Mouse (Mus musculus) left cerebral cortex, adult 6 months (tissue): Measurements from ENCODE around the gene Slamf1. TPM values are rescaled to one million over a fixed set of nuclear protein-coding genes. Genes with fewer than 3 reads are reported as not detected.

Source experiments
- long read RNA-seq, 2 experiments: library from polyadenylated mRNA; unstranded; transcript quantifications; one replicate each; pipeline ENCODE4 v2.0.0; 2019 to 2020
- polyA plus RNA-seq: library from polyadenylated mRNA; unstranded; fragments of <200 nt; fragmentation: Nextera tagmentation; gene quantifications from 2 replicates; pipeline ENCODE4 v1.2.3, GENCODE M21; 2021

Gene Slamf1
- polyA plus RNA-seq, result 0.11 and 0.39 TPM in 2 replicates
- long read RNA-seq, experiment 1, partial matches to known transcripts, result 0 of 2 reads
- long read RNA-seq, experiment 1, other reads (novel, unspliced or antisense), result 2 of 2 reads
- long read RNA-seq, experiment 2, result 0 reads

DNA sequence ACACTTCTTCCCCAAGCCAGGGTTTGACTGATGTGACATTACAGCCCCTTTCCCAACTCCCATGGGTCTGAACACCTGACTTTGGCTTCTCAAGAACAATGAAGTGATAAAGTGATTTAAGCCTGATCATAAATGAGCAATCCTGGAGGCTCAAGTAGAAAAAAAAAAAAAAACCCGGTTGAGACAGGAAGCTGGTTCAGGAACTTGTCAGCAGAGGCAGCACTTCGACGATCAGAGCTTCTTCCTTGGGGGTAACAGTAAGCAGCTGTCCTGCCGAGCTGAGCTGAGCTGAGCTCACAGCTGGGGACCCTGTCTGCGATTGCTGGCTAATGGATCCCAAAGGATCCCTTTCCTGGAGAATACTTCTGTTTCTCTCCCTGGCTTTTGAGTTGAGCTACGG lies at the start of gene Slamf1:
Gene Slamf1 (plus strand): TSS at position 230 of the 400 bp plus-strand sequence.

DNA sequence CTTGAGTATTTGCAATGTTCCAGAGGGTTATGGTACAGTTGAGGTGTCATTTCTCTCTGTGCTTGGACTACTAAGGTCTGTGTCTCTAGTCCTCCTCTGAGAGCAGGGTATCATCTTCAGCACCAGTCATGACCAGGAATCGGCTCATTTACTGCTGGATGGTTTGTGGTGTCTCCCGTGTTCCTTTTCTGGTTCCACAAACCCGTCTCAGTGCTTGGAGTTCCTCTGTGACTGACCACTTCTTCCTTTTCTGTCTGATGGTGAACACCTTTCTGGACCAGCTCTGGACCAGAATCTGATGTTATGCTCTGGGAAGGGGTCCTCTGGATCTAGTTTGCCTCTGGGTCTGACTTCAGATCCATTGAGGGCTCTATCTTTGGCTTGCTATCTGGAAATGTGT lies 72.6 kb downstream of the Slamf1 start, which contains the start of gene Cd84:
Gene Cd84 (plus strand): TSS at position 210 of the 400 bp plus-strand sequence.

Other genes with a start within 250 kb of the Slamf1 start
- not detected in 2 replicates for gene Itln1, start 231.8 kb upstream of the Slamf1 start, polyA plus RNA-seq
- 0.09 TPM in 1 of 2 replicates, not detected in the other for gene Cd244a, start 207.9 kb upstream of the Slamf1 start, polyA plus RNA-seq
- gene Ly9, start 159.7 kb upstream of the Slamf1 start, polyA plus RNA-seq, result 0.10 and 0.15 TPM in 2 replicates
- 0.11 TPM in 1 of 2 replicates, not detected in the other for gene Slamf7, start 114.1 kb upstream of the Slamf1 start, polyA plus RNA-seq
- 2.1 and 2.4 TPM in 2 replicates for gene Cd48, start 85.1 kb upstream of the Slamf1 start, polyA plus RNA-seq
- 2.1 and 2.4 TPM in 2 replicates for gene Cd84, start 72.6 kb downstream of the Slamf1 start, polyA plus RNA-seq
- gene Gm10521, start 128.5 kb downstream of the Slamf1 start, polyA plus RNA-seq, result not detected in 2 replicates
- 0.21 and 0.29 TPM in 2 replicates for gene Slamf6, start 150.4 kb downstream of the Slamf1 start, polyA plus RNA-seq